Mouse (Mus musculus) MEL (cell line): Measurements from ENCODE around the gene Tldc1.

Source experiments
- CHD1 ChIP-seq: IDR thresholded peaks from 2 replicates; pipeline ENCODE4 v1.6.1; 2012; ENCODE audit warnings: low read depth, mild to moderate bottlenecking, inconsistent platforms, low read length, improper control_type of control experiment
- CTCF ChIP-seq, 3 experiments: IDR thresholded peaks in 2 of 3; conservative IDR thresholded peaks in 1 of 3; 2 replicates each; pipeline ENCODE4 v1.5.1; 2011 to 2012; ENCODE audit warnings: low read length in 3 of 3, low read depth in 2 of 3, mild to moderate bottlenecking in 2 of 3, improper control_type of control experiment in 1 of 3, inconsistent platforms in 1 of 3, mixed read lengths in 1 of 3, moderate library complexity in 1 of 3; ENCODE audit not compliant: control insufficient read depth in 1 of 3, insufficient read depth in 1 of 3, poor library complexity in 1 of 3, severe bottlenecking in 1 of 3
- ELF1 ChIP-seq: IDR thresholded peaks from 2 replicates; pipeline ENCODE4 v1.6.1; 2014; ENCODE audit warnings: low read depth, mild to moderate bottlenecking, inconsistent platforms, low read length, improper control_type of control experiment, moderate library complexity
- HCFC1 ChIP-seq: IDR thresholded peaks from 2 replicates; pipeline ENCODE4 v1.6.1; 2012; ENCODE audit warnings: low read depth, mild to moderate bottlenecking, inconsistent platforms, low read length, improper control_type of control experiment, moderate library complexity
- JUND ChIP-seq: IDR thresholded peaks from 2 replicates; pipeline ENCODE4 v1.6.1; 2011; ENCODE audit warnings: low read depth, mild to moderate bottlenecking, improper control_type of control experiment, low read length
- MAFK ChIP-seq: IDR thresholded peaks from 2 replicates; pipeline ENCODE4 v1.6.1; 2011; ENCODE audit warnings: low read depth, mild to moderate bottlenecking, low read length, improper control_type of control experiment, borderline replicate concordance
- MAX ChIP-seq: IDR thresholded peaks from 2 replicates; pipeline ENCODE4 v1.6.1; 2011; ENCODE audit warnings: low read length, improper control_type of control experiment
- MAZ ChIP-seq: IDR thresholded peaks from 2 replicates; pipeline ENCODE4 v1.6.1; 2012; ENCODE audit warnings: low read depth, mild to moderate bottlenecking, inconsistent platforms, low read length, improper control_type of control experiment
- MYC ChIP-seq: IDR thresholded peaks from 2 replicates; pipeline ENCODE4 v1.6.1; 2011; ENCODE audit warnings: low read depth, mild to moderate bottlenecking, low read length, improper control_type of control experiment, moderate library complexity
- NELFE ChIP-seq: IDR thresholded peaks from 2 replicates; pipeline ENCODE4 v1.6.1; 2011; ENCODE audit warnings: low read depth, low read length, improper control_type of control experiment
- POLR2A ChIP-seq, 2 experiments: IDR thresholded peaks; 2 replicates each; pipeline ENCODE4 v1.6.1; 2011 to 2012; ENCODE audit warnings: low read length in 2 of 2, mild to moderate bottlenecking in 2 of 2, control low read depth in 1 of 2, improper control_type of control experiment in 1 of 2, low read depth in 1 of 2, moderate library complexity in 1 of 2; ENCODE audit not compliant: control insufficient read depth in 1 of 2, insufficient read depth in 1 of 2, poor library complexity in 1 of 2
- TCF12 ChIP-seq: IDR thresholded peaks from 2 replicates; pipeline ENCODE4 v1.6.1; 2014; ENCODE audit warnings: low read depth, mild to moderate bottlenecking, inconsistent platforms, low read length, improper control_type of control experiment, moderate library complexity
- UBTF ChIP-seq: IDR thresholded peaks from 2 replicates; pipeline ENCODE4 v1.6.1; 2012; ENCODE audit warnings: low read depth, mild to moderate bottlenecking, inconsistent platforms, low read length, improper control_type of control experiment, moderate library complexity, borderline replicate concordance; ENCODE audit not compliant: insufficient read depth

DNA sequence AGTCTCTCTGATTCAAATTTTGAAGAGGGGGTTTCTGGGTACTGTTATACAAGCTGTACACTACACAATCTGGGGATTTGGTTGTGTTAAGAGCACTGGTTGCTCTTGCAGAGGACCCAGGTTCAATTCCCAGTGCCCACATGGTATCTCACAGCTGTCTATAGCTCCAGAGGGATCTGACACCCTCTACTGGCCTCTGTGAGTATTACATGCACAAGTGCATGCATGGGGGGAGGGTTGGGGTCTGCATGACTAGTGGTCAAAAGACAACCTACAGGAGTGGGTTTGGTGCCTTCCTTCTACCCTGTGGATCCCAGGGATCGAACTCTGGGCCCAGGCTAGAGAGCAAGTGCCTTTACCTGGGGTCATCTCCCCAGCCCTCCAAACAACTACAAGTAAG lies 24.4 kb upstream of the Tldc1 start:
- peak; percentile 53 to 87 (median 64) for TF ChIP-seq CTCF (IDR thresholded peaks at IDR 0.05 in 2 of 3, conservative IDR thresholded peaks at IDR 0.05 in 1 of 3; ENCODE audit: control insufficient read depth in 1 of 3, insufficient read depth in 1 of 3, low read depth in 2 of 3, low read length in 3 of 3, poor library complexity in 1 of 3, severe bottlenecking in 1 of 3)
- TF ChIP-seq POLR2A (IDR thresholded peaks at IDR 0.05; ENCODE audit: control insufficient read depth in 1 of 2, insufficient read depth in 1 of 2, low read depth in 1 of 2, low read length in 2 of 2, poor library complexity in 1 of 2), result no peak
- no peak for TF ChIP-seq CHD1
- TF ChIP-seq MAX, result no peak
- TF ChIP-seq NELFE, result no peak
- no peak for TF ChIP-seq MAZ
- TF ChIP-seq MYC, result no peak
- no peak for TF ChIP-seq UBTF
- TF ChIP-seq MAFK, result no peak
- TF ChIP-seq HCFC1, result no peak
- no peak for TF ChIP-seq TCF12
- TF ChIP-seq JUND, result no peak
- TF ChIP-seq ELF1, result no peak
